Mouse (Mus musculus) MEL (cell line): Measurements from ENCODE around the gene Adgrb3.

Experiments
- CTCF ChIP-seq, 3 experiments: IDR thresholded peaks in 2 of 3; conservative IDR thresholded peaks in 1 of 3; 2 replicates each; pipeline ENCODE4 v1.5.1; 2011 to 2012; ENCODE audit warnings: low read length in 3 of 3, low read depth in 2 of 3, mild to moderate bottlenecking in 2 of 3, improper control_type of control experiment in 1 of 3, inconsistent platforms in 1 of 3, mixed read lengths in 1 of 3, moderate library complexity in 1 of 3; ENCODE audit not compliant: control insufficient read depth in 1 of 3, insufficient read depth in 1 of 3, poor library complexity in 1 of 3, severe bottlenecking in 1 of 3
- ELF1 ChIP-seq: IDR thresholded peaks from 2 replicates; pipeline ENCODE4 v1.6.1; 2014; ENCODE audit warnings: low read depth, mild to moderate bottlenecking, inconsistent platforms, low read length, improper control_type of control experiment, moderate library complexity
- MAX ChIP-seq: IDR thresholded peaks from 2 replicates; pipeline ENCODE4 v1.6.1; 2011; ENCODE audit warnings: low read length, improper control_type of control experiment
- NELFE ChIP-seq: IDR thresholded peaks from 2 replicates; pipeline ENCODE4 v1.6.1; 2011; ENCODE audit warnings: low read depth, low read length, improper control_type of control experiment
- POLR2A ChIP-seq, 2 experiments: IDR thresholded peaks; 2 replicates each; pipeline ENCODE4 v1.6.1; 2011 to 2012; ENCODE audit warnings: low read length in 2 of 2, mild to moderate bottlenecking in 2 of 2, control low read depth in 1 of 2, improper control_type of control experiment in 1 of 2, low read depth in 1 of 2, moderate library complexity in 1 of 2; ENCODE audit not compliant: control insufficient read depth in 1 of 2, insufficient read depth in 1 of 2, poor library complexity in 1 of 2
- POLR2AphosphoS2 ChIP-seq: IDR thresholded peaks from 2 replicates; pipeline ENCODE4 v1.6.1; 2011; ENCODE audit warnings: low read length, improper control_type of control experiment
- POLR2AphosphoS5 ChIP-seq: IDR thresholded peaks from 2 replicates; pipeline ENCODE4 v1.6.1; 2012; ENCODE audit warnings: low read depth, borderline replicate concordance, mild to moderate bottlenecking, inconsistent platforms, low read length, moderate library complexity, mixed read lengths

GRCm38 (mm10) chr1:25755265-25755664 is 74.2 kb downstream of the Adgrb3 start:
- TF ChIP-seq POLR2A (IDR thresholded peaks at IDR 0.05; ENCODE audit: control insufficient read depth in 1 of 2, insufficient read depth in 1 of 2, low read depth in 1 of 2, low read length in 2 of 2, poor library complexity in 1 of 2) (no peak), CTCF (IDR thresholded peaks at IDR 0.05 in 2 of 3, conservative IDR thresholded peaks at IDR 0.05 in 1 of 3; ENCODE audit: control insufficient read depth in 1 of 3, insufficient read depth in 1 of 3, low read depth in 2 of 3, low read length in 3 of 3, poor library complexity in 1 of 3, severe bottlenecking in 1 of 3) (no peak), ELF1 (no peak), POLR2AphosphoS5 (no peak), NELFE (no peak), MAX (no peak), POLR2AphosphoS2 (no peak)
